Mouse (Mus musculus) hindbrain, embryonic 14.5 days (tissue): ENCODE results near the gene Acsl5. TPM values are rescaled to one million over a fixed set of nuclear protein-coding genes. Genes with fewer than 3 reads are reported as not detected.

Experiments used
- ATAC-seq: fragments of 200-750 bp; cut with Nextera tagmentation; 2 replicates; pipeline ENCODE4 v1.8.0; 2017; ENCODE audit warnings: moderate number of reproducible peaks, mild to moderate bottlenecking, moderate TSS enrichment, moderate library complexity; ENCODE audit not compliant: low FRiP score
- DNase-seq: peaks from one replicate; pipeline ENCODE4 v3.0.0-alpha.2; 2015; ENCODE audit warnings: low spot score
- H3K27ac ChIP-seq: fragments of 300-500 bp; sonication (generic); 2 replicates; pipeline ENCODE4 v1.5.1; 2014; ENCODE audit warnings: mild to moderate bottlenecking, moderate library complexity
- H3K27me3 ChIP-seq: fragments of 300-500 bp; sonication (generic); 2 replicates; pipeline ENCODE4 v1.6.1; 2014; ENCODE audit warnings: mild to moderate bottlenecking, low read length, mixed read lengths; ENCODE audit not compliant: control insufficient read depth, insufficient read depth
- H3K36me3 ChIP-seq: fragments of 300-500 bp; sonication (generic); replicated peaks from 2 replicates; pipeline ENCODE4 v1.6.1; 2014; ENCODE audit not compliant: control insufficient read depth, insufficient read depth
- H3K4me1 ChIP-seq: fragments of 300-500 bp; sonication (generic); replicated peaks from 2 replicates; pipeline ENCODE4 v1.6.1; 2014; ENCODE audit warnings: antibody characterized with exemption, low read length, mixed read lengths; ENCODE audit not compliant: control insufficient read depth, insufficient read depth
- H3K4me2 ChIP-seq: fragments of 300-500 bp; sonication (generic); replicated peaks from 2 replicates; pipeline ENCODE4 v1.6.1; 2014; ENCODE audit warnings: mild to moderate bottlenecking, moderate library complexity
- H3K4me3 ChIP-seq: fragments of 300-500 bp; sonication (generic); replicated peaks from 2 replicates; pipeline ENCODE4 v1.5.1; 2014; ENCODE audit warnings: mild to moderate bottlenecking, low read length
- H3K9ac ChIP-seq: fragments of 300-500 bp; sonication (generic); 2 replicates; pipeline ENCODE4 v1.6.1; 2014
- H3K9me3 ChIP-seq: fragments of 300-500 bp; sonication (generic); 2 replicates; pipeline ENCODE4 v1.6.1; 2016; ENCODE audit warnings: low read length; ENCODE audit not compliant: control insufficient read depth
- WGBS: fragments of 180-500 bp; shearing (Covaris S2); extraction: QIAGEN DNeasy Blood & Tissue Kit; methylation state at CpG from one replicate; pipeline ENCODE4 v1.1.7; 2014; 5-methylcytosine and 5-hydroxymethylcytosine counted together
- polyA plus RNA-seq: library from polyadenylated mRNA; unstranded; fragments of >200 nt; fragmentation: Nextera tagmentation; extraction: Ambion mirVana; gene quantifications from 2 replicates; pipeline ENCODE4 v1.2.1, GENCODE M21; 2014

The Acsl5 gene
- polyA plus RNA-seq, 1 experiment from 2014 or later = 17.3 TPM

DNA sequence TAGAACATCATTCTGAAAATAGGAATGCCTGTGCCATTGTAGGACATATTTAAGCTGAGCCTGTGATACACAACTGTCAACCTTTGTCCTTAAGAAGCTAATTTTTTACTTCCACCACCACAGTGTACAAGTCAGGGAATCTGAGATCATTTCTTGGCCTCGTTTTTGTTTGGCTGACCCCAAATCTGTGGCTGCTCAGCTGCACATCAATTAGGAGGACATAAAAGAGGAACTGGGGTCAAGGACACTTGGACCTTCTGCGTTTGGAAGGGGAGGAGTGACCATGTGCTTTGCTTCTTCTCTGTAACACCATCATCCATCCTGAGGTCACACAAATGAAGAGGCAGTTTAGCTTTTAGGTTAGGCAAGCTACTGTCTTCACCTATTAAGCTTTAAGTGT lies 15.7 kb upstream of the Acsl5 start:
- DNase-seq (no peak), ATAC-seq (no peak)
- H3K27me3 ChIP-seq = no peaks in the 10 kb centered on the region
- no peak overlapping the region for H3K9ac ChIP-seq
- 50% methylated on average over 2 of the region's 2 CpGs for WGBS
- H3K4me1 ChIP-seq = peaks cover under 1% of the 10 kb centered on the region; the same call in 1 of the 2 replicates
- no peak overlapping the region for H3K4me3 ChIP-seq
- H3K4me2 ChIP-seq = no peak overlapping the region
- H3K9me3 ChIP-seq = no peaks in the 10 kb centered on the region
- no peak overlapping the region for H3K27ac ChIP-seq
- no peaks in the 10 kb centered on the region for H3K36me3 ChIP-seq

GRCm38 (mm10) chr19:55236564-55236963 lies 15.2 kb upstream of the Acsl5 start:
- ATAC-seq = no peak
- Histone ChIP-seq H3K4me3 (no peak overlapping the region), H3K4me1 (no peaks in the 10 kb centered on the region), H3K9me3 (no peaks in the 10 kb centered on the region), H3K36me3 (no peaks in the 10 kb centered on the region), H3K27ac (no peak overlapping the region), H3K9ac (no peak overlapping the region), H3K27me3 (no peaks in the 10 kb centered on the region), H3K4me2 (no peak overlapping the region)
- no peak for DNase-seq
- 90% methylated on average over 5 of the region's 5 CpGs for WGBS

DNA sequence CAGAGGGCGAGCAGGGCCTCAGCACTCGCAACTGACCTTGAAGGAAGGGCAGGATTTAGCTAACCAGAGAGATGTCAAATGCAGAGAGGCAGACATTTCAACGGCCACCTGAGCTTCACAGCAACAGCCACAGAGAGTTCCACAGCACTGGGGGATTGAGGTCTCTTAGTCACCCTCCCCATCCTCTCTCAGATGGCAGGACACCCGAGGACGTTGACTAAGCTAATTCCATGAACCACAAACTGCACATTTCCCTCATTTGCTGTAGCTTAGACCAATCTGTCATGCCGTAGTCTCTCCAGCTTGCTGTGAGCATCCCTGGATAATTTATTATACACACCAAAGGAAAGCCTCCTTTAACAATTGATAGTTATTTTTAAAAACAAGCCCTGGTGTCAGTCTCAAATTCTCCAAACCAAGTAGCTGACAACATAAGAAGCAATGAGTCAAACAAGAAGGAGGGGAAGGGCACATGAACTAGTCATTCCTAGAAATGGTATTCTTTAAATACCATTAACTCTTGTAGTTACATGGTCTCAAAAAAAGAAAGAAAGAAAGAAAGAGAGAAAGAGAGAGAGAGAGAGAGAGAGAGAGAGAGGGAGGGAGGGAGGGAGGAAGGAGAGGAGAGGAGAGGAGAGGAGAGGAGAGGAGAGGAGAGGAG lies 11.8 kb upstream of the Acsl5 start:
- no peak for ATAC-seq
- Histone ChIP-seq H3K27ac (no peak overlapping the region), H3K9ac (no peak overlapping the region), H3K4me3 (no peak overlapping the region), H3K27me3 (no peaks in the 10 kb centered on the region), H3K36me3 (no peaks in the 10 kb centered on the region), H3K4me2 (no peak overlapping the region), H3K9me3 (no peaks in the 10 kb centered on the region), H3K4me1 (no peaks in the 10 kb centered on the region)
- WGBS = 82% methylated on average over 6 of the region's 6 CpGs
- DNase-seq = no peak

DNA sequence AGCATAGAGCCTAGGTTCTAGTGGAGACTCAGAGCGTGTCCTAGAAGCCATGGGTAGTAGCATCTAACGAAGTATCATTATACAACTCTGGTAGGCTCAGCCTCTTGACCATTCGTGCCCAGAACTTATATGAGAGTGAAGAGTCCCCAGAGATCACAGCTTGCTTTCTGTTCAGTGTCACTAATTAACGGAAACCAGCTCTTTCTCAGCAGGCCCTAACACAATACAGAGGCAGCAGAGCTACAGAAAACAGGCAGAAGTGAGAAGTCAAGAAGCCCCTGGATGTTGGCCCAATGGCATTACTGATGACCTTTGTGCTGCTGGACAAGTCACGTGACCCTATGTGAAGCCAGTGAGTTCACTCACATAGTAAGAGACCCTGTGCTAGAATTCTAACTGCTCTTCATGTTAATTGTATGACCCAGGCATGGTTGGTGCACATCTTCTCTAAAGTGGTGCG lies 10.5 kb upstream of the Acsl5 start, which contains the start of gene Gucy2g:
Gene Gucy2g (minus strand): TSS at position 51 of the 460 bp plus-strand sequence.
- ATAC-seq (no peak), DNase-seq (no peak)
- Histone ChIP-seq H3K4me1 (no peaks in the 10 kb centered on the region), H3K9me3 (no peaks in the 10 kb centered on the region), H3K9ac (no peak within 1 kb of the TSS), H3K36me3 (no peaks in the 10 kb centered on the region), H3K4me2 (no peak within 1 kb of the TSS), H3K27ac (no peak within 1 kb of the TSS), H3K27me3 (no peaks in the 10 kb centered on the region), H3K4me3 (no peak within 1 kb of the TSS)
- 71% methylated on average over 6 of the region's 6 CpGs for WGBS

DNA sequence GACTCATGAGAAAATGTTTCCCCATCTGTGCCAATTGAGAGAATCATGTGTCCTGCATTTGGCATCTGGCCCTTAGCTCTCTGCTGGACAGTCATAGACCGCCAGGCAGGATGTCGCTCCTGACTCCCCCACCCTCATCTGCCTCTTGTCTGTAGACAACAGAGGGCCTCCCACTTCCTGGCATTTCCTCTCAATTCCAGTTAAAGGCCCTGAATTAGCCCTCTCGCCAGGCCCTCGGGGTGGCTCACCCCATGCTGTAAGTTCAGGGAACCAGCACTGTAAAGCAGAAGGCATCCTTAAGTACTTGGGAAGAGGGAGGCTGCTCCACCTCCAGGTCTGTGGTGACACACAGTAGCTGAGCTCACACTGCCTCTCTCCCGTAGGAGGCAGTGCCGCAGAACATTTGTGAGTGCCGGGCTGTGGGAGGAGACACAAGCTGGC lies 6.9 kb upstream of the Acsl5 start:
- 32% methylated on average over 7 of the region's 7 CpGs for WGBS
- ATAC-seq = no peak
- Histone ChIP-seq H3K9ac (no peak overlapping the region), H3K27me3 (no peaks in the 10 kb centered on the region), H3K4me2 (no peak overlapping the region), H3K9me3 (no peaks in the 10 kb centered on the region), H3K36me3 (no peaks in the 10 kb centered on the region), H3K27ac (no peak overlapping the region), H3K4me1 (no peaks in the 10 kb centered on the region), H3K4me3 (no peak overlapping the region)
- no peak for DNase-seq

- WGBS = 87% methylated on average over 5 of the region's 5 CpGs
- ATAC-seq = no peak
These were observed 4.2 kb upstream of the Acsl5 start for GRCm38 (mm10) chr19:55247563-55247962.

DNA sequence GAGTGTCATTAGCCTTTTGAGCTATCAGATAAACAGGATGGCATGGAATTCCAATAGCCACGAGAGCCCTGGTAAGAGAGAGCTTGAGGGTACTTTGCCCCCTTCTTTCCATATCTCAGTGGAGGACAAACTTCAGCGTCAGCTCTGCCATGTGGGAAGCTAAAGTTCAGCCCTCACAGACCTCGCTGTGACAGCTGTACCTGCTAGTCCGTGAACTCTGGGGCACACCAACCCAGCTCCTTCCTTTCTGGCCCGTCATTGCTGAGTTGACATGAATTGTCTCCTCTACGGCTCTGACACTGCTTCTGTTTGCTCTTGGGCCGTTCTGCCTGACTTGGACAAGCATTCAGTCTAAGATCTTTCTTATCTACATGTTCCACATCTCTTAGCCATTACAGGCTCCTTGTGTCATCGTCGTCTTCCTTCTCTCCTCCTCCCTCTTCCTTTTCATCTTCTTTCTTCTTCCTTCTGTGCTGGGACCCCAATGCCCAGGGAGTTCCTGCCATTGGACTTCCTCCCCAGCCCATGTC lies 3.7 kb upstream of the Acsl5 start:
- 84% methylated on average over 9 of the region's 9 CpGs for WGBS
- H3K9ac ChIP-seq = no peak overlapping the region

More at GRCm38 (mm10) chr19:55247563-55247962, 4.2 kb upstream of the Acsl5 start:
- H3K9me3 ChIP-seq = no peaks in the 10 kb centered on the region
- H3K36me3 ChIP-seq = no peaks in the 10 kb centered on the region
- no peak overlapping the region for H3K27ac ChIP-seq
- H3K4me3 ChIP-seq = no peak overlapping the region
- no peaks in the 10 kb centered on the region for H3K4me1 ChIP-seq
- DNase-seq = no peak
- H3K27me3 ChIP-seq = no peaks in the 10 kb centered on the region
- H3K9ac ChIP-seq = no peak overlapping the region
- H3K4me2 ChIP-seq = no peak overlapping the region

GRCm38 (mm10) chr19:55250451-55250850 lies 1.3 kb upstream of the Acsl5 start:
- Histone ChIP-seq H3K9me3 (no peaks in the 10 kb centered on the region), H3K4me3 (no peak overlapping the region), H3K9ac (no peak overlapping the region), H3K4me2 (no peak overlapping the region), H3K27ac (no peak overlapping the region), H3K27me3 (no peaks in the 10 kb centered on the region), H3K36me3 (no peaks in the 10 kb centered on the region), H3K4me1 (peaks cover 11% of the 10 kb centered on the region)
- no peak for ATAC-seq
- WGBS = 83% methylated on average over 5 of the region's 5 CpGs
- no peak for DNase-seq

More for the DNA sequence above, 3.7 kb upstream of the Acsl5 start:
- ATAC-seq (no peak), DNase-seq (no peak)
- Histone ChIP-seq H3K36me3 (no peaks in the 10 kb centered on the region), H3K4me2 (no peak overlapping the region), H3K27me3 (no peaks in the 10 kb centered on the region), H3K9me3 (no peaks in the 10 kb centered on the region), H3K27ac (no peak overlapping the region), H3K4me3 (no peak overlapping the region), H3K4me1 (no peaks in the 10 kb centered on the region)

DNA sequence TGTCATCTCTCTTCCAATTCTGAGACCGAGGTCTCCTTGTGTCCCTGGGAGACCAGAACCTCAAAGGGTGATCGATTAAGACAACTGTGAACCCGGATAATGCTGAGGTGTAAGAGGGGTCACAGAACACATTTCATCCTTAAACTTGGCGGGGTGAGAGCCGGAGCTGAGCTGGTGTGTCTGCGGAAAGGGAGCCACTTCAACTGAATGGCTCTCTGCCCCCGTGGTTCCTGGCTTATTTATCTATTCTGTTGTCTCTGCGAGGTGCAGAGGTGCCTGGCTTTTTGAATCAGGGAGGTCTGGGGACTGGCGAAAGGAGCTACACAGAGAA lies 1.5 kb downstream of the Acsl5 start:
- DNase-seq = no peak
- H3K36me3 ChIP-seq = no peaks in the 10 kb centered on the region
- peak overlapping the region; percentile 44; the same call in 1 of the 2 replicates for H3K27ac ChIP-seq

More for the DNA sequence above, 1.5 kb downstream of the Acsl5 start:
- Histone ChIP-seq H3K4me3 (peak overlapping the region; percentile 48), H3K9ac (peak overlapping the region; percentile 70), H3K27me3 (no peaks in the 10 kb centered on the region), H3K4me1 (peaks cover 11% of the 10 kb centered on the region), H3K9me3 (no peaks in the 10 kb centered on the region), H3K4me2 (peak overlapping the region; percentile 87)
- 4% methylated on average over 9 of the region's 9 CpGs for WGBS
- 0 out of 2 replicates have a peak, but pooled peaks have one; percentile 14 for ATAC-seq
